Mouse (Mus musculus) liver, embryonic 11.5 days (tissue): ENCODE results near the gene Foxp1. TPM values are rescaled to one million over a fixed set of nuclear protein-coding genes. Genes with fewer than 3 reads are reported as not detected.

Experiments
- ATAC-seq: fragments of 200-750 bp; cut with Nextera tagmentation; replicated peaks from 2 replicates; pipeline ENCODE4 v1.8.0; 2017; ENCODE audit warnings: moderate number of reproducible peaks, mild to moderate bottlenecking, moderate TSS enrichment, moderate library complexity; ENCODE audit not compliant: low FRiP score
- DNase-seq: peaks from one replicate; pipeline ENCODE4 v3.0.0-alpha.2; 2017; ENCODE audit warnings: low spot score
- H3K27ac ChIP-seq: fragments of 300-500 bp; sonication (generic); 2 replicates; pipeline ENCODE4 v1.5.1; 2014; ENCODE audit warnings: mild to moderate bottlenecking, low read depth, low read length, control low read depth
- H3K27me3 ChIP-seq: fragments of 300-500 bp; sonication (generic); replicated peaks from 2 replicates; pipeline ENCODE4 v1.6.1; 2014; ENCODE audit warnings: low read length, mixed read lengths; ENCODE audit not compliant: control insufficient read depth, insufficient read depth
- H3K36me3 ChIP-seq: fragments of 300-500 bp; sonication (generic); 2 replicates; pipeline ENCODE4 v1.6.1; 2014; ENCODE audit warnings: mild to moderate bottlenecking, low read length, moderate library complexity, mixed read lengths; ENCODE audit not compliant: control insufficient read depth, insufficient read depth
- H3K4me1 ChIP-seq: fragments of 300-500 bp; sonication (generic); replicated peaks from 2 replicates; pipeline ENCODE4 v1.6.1; 2014; ENCODE audit warnings: low read length, mixed read lengths; ENCODE audit not compliant: control insufficient read depth, insufficient read depth
- H3K4me2 ChIP-seq: fragments of 300-500 bp; sonication (generic); 2 replicates; pipeline ENCODE4 v1.6.1; 2014; ENCODE audit warnings: mild to moderate bottlenecking, control low read depth, moderate library complexity
- H3K4me3 ChIP-seq: fragments of 300-500 bp; sonication (generic); 2 replicates; pipeline ENCODE4 v1.5.1; 2014; ENCODE audit warnings: low read depth, low read length, control low read depth
- H3K9ac ChIP-seq: fragments of 300-500 bp; sonication (generic); 2 replicates; pipeline ENCODE4 v1.6.1; 2014; ENCODE audit warnings: low read depth, low read length, control low read depth
- H3K9me3 ChIP-seq: fragments of 300-500 bp; sonication (generic); 2 replicates; pipeline ENCODE4 v1.6.1; 2016; ENCODE audit warnings: low read length, inconsistent platforms, mixed read lengths; ENCODE audit not compliant: control insufficient read depth
- WGBS: fragments of 180-500 bp; shearing (Covaris S2); extraction: QIAGEN DNeasy Blood & Tissue Kit; methylation state at CpG from one replicate; pipeline ENCODE4 v1.1.7; 2014; 5-methylcytosine and 5-hydroxymethylcytosine counted together
- polyA plus RNA-seq: library from polyadenylated mRNA; unstranded; fragments of >200 nt; fragmentation: Nextera tagmentation; extraction: Ambion mirVana; gene quantifications from 2 replicates; pipeline ENCODE4 v1.2.1, GENCODE M21; 2014

The Foxp1 gene
- polyA plus RNA-seq, 1 experiment from 2014 or later = 62.1 TPM

GRCm38 (mm10) chr6:99314746-99315145 is 207.8 kb downstream of the Foxp1 start:
- WGBS = 75% methylated on average over 3 of the region's 3 CpGs
- no peak overlapping the region for H3K9ac ChIP-seq
- H3K4me2 ChIP-seq = no peak overlapping the region
- H3K9me3 ChIP-seq = no peaks in the 10 kb centered on the region
- no peaks in the 10 kb centered on the region for H3K27me3 ChIP-seq
- H3K4me3 ChIP-seq = no peak overlapping the region
- H3K27ac ChIP-seq = no peak overlapping the region
- H3K4me1 ChIP-seq = no peaks in the 10 kb centered on the region
- DNase-seq (no peak), ATAC-seq (no peak)
- H3K36me3 ChIP-seq = no peaks in the 10 kb centered on the region

- DNase-seq (no peak), ATAC-seq (no peak)
- no peaks in the 10 kb centered on the region for H3K9me3 ChIP-seq
- WGBS = 88% methylated on average over 12 of the region's 12 CpGs
- H3K4me2 ChIP-seq = no peak overlapping the region
- H3K27me3 ChIP-seq = no peaks in the 10 kb centered on the region
- no peak overlapping the region for H3K27ac ChIP-seq
- H3K4me3 ChIP-seq = no peak overlapping the region
- H3K4me1 ChIP-seq = no peaks in the 10 kb centered on the region
- no peak overlapping the region for H3K9ac ChIP-seq
- no peaks in the 10 kb centered on the region; the same call in 1 of the 2 replicates for H3K36me3 ChIP-seq
These were observed 212.0 kb downstream of the Foxp1 start for GRCm38 (mm10) chr6:99310529-99310928.

- DNase-seq = no peak
- Histone ChIP-seq H3K27ac (no peak overlapping the region), H3K4me2 (no peak overlapping the region), H3K36me3 (no peaks in the 10 kb centered on the region; the same call in 1 of the 2 replicates), H3K27me3 (no peaks in the 10 kb centered on the region), H3K4me1 (no peaks in the 10 kb centered on the region), H3K4me3 (no peak overlapping the region), H3K9me3 (no peaks in the 10 kb centered on the region), H3K9ac (no peak overlapping the region)
- ATAC-seq = no peak
- WGBS = 77% methylated on average over 3 of the region's 3 CpGs
These were observed 212.4 kb downstream of the Foxp1 start for GRCm38 (mm10) chr6:99310171-99310500.

- no peak overlapping the region for H3K4me3 ChIP-seq
- H3K4me1 ChIP-seq = no peaks in the 10 kb centered on the region
- H3K27me3 ChIP-seq = no peaks in the 10 kb centered on the region
- whole genome bisulfite sequencing = 78% methylated on average over 14 of the region's 14 CpGs
- H3K27ac ChIP-seq = no peak overlapping the region
- no peak for DNase-seq
- H3K36me3 ChIP-seq = no peaks in the 10 kb centered on the region; the same call in 1 of the 2 replicates
- no peak overlapping the region for H3K9ac ChIP-seq
- no peaks in the 10 kb centered on the region for H3K9me3 ChIP-seq
- H3K4me2 ChIP-seq = no peak overlapping the region
- ATAC-seq = no peak
These were observed 212.9 kb downstream of the Foxp1 start for GRCm38 (mm10) chr6:99309466-99310170.

DNA sequence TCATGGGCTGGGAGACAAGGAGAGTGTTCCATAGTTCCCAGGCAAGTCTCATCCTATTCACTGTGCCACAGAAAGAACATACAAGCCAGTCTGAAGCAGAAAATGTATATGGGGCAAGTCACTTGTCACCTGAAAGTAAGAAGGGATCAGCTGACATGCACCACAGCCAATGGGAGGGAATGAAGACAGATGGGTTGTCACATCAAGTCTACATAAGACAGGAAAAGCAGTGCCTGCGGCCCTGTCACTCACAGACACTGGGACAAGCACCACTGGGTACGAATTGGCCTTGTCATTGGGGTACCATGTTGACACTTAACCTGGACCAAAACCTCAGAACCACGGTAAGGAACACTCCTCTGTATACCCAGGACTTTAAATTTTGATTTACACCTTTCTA is 216.8 kb downstream of the Foxp1 start:
- no peak overlapping the region for H3K4me3 ChIP-seq
- H3K9ac ChIP-seq = no peak overlapping the region
- DNase-seq (no peak), ATAC-seq (no peak)
- no peaks in the 10 kb centered on the region; the same call in 1 of the 2 replicates for H3K36me3 ChIP-seq
- H3K4me2 ChIP-seq = no peak overlapping the region
- H3K27ac ChIP-seq = no peak overlapping the region
- 74% methylated on average over 3 of the region's 3 CpGs for WGBS
- H3K4me1 ChIP-seq = no peaks in the 10 kb centered on the region
- no peaks in the 10 kb centered on the region for H3K9me3 ChIP-seq
- no peaks in the 10 kb centered on the region for H3K27me3 ChIP-seq

DNA sequence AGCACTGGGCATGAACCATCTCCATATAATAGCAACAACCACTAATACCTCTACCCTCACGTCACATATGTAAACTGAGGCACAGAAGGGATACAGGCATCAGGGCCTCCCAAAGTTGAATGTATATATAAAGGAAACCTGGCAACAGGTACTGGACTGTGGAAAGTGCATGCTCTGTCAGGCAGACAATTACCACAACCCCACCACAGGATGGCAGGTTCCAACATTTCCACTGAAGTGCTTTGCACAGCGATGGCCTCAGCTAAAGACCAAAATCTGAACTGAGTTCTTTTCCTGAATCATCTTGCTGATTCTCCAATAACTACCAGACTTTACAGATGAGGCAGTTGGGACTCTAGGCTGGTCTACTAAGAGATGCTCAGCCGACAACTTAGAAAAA is 217.3 kb downstream of the Foxp1 start:
- no peak for DNase-seq
- Histone ChIP-seq H3K27me3 (no peaks in the 10 kb centered on the region), H3K9ac (no peak overlapping the region), H3K4me1 (no peaks in the 10 kb centered on the region), H3K27ac (no peak overlapping the region), H3K36me3 (no peaks in the 10 kb centered on the region; the same call in 1 of the 2 replicates), H3K4me2 (no peak overlapping the region), H3K4me3 (no peak overlapping the region), H3K9me3 (no peaks in the 10 kb centered on the region)
- no peak for ATAC-seq
- WGBS = 91% methylated on average over 3 of the region's 3 CpGs

DNA sequence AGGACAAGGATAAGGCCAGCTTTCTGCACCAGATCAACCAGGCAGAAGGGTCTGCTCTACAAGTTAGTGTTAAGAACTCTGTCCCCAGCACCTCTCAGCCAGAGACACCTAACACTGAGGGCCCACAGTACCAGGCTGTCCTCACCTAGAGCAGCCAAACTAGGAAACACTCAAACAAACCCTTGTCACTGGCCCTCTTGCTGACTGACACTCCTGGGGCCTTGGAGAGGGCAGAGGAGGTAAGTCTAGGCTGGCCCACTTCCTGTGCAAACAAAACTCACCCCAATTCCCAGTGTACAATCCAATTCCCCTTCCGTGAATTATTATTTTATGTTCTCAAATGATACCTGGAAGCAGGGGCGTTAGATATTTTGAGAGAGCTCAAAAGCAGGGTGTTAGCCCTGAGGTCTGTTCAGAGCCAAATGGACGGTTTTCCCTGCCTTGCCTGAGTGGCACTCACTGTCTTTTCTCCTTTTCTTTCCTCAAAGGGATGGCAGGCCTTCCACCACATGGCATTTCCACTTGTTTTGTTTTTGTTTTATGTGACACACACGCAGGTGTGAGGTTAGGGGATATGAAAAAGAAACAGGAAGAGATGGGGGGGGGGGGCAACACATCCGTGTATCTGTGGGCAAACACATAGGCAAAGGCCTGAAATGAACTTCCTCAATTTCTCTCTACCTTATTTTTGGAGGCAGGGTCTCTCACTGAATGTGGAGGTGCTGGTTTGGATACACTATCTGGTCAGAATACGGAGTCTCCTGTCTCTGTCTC is 219.7 kb downstream of the Foxp1 start:
- Histone ChIP-seq H3K27ac (no peak overlapping the region), H3K36me3 (no peaks in the 10 kb centered on the region; the same call in 1 of the 2 replicates), H3K4me1 (no peaks in the 10 kb centered on the region), H3K9ac (no peak overlapping the region), H3K4me3 (no peak overlapping the region), H3K27me3 (no peaks in the 10 kb centered on the region), H3K4me2 (no peak overlapping the region), H3K9me3 (no peaks in the 10 kb centered on the region)
- no peak for DNase-seq
- no peak for ATAC-seq
- 74% methylated on average over 6 of the region's 6 CpGs for WGBS

DNA sequence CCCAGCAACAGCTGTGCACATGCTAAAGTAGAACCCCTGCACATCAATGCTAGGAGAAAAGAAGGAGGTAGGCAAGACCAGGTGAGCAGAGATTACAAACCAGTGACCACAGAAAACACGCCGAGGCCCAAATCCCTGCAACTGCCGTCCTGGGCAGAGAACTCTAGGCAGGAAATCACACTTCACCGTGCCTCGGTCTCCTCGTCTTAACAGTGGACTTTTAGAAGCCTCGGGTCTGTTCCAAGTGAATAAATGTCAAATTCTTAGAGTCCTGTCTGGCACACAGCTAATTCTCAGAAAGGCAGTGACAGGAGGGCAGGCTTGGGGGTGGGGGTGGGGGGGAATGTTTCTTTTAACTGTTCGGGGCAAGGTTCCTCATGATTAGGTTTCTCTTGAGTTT is 220.6 kb downstream of the Foxp1 start:
- H3K9me3 ChIP-seq = no peaks in the 10 kb centered on the region
- WGBS = 81% methylated on average over 8 of the region's 8 CpGs
- DNase-seq = no peak
- H3K9ac ChIP-seq = no peak overlapping the region
- H3K4me2 ChIP-seq = no peak overlapping the region
- no peak overlapping the region for H3K27ac ChIP-seq
- H3K4me3 ChIP-seq = no peak overlapping the region
- no peaks in the 10 kb centered on the region for H3K27me3 ChIP-seq
- ATAC-seq = no peak
- no peaks in the 10 kb centered on the region; the same call in 1 of the 2 replicates for H3K36me3 ChIP-seq
- no peaks in the 10 kb centered on the region for H3K4me1 ChIP-seq

- ATAC-seq = no peak
- H3K9me3 ChIP-seq = no peaks in the 10 kb centered on the region
These were observed 222.3 kb downstream of the Foxp1 start for GRCm38 (mm10) chr6:99300235-99300634.

More at GRCm38 (mm10) chr6:99300235-99300634, 222.3 kb downstream of the Foxp1 start:
- H3K4me2 ChIP-seq = no peak overlapping the region
- no peaks in the 10 kb centered on the region for H3K27me3 ChIP-seq
- H3K4me3 ChIP-seq = no peak overlapping the region
- H3K36me3 ChIP-seq = no peaks in the 10 kb centered on the region
- no peaks in the 10 kb centered on the region for H3K4me1 ChIP-seq
- H3K27ac ChIP-seq = no peak overlapping the region
- 87% methylated on average over 6 of the region's 6 CpGs for WGBS
- DNase-seq = no peak
- no peak overlapping the region for H3K9ac ChIP-seq
